ENCODE assay signal across 9 mouse cellular contexts in the genomic region with DNA sequence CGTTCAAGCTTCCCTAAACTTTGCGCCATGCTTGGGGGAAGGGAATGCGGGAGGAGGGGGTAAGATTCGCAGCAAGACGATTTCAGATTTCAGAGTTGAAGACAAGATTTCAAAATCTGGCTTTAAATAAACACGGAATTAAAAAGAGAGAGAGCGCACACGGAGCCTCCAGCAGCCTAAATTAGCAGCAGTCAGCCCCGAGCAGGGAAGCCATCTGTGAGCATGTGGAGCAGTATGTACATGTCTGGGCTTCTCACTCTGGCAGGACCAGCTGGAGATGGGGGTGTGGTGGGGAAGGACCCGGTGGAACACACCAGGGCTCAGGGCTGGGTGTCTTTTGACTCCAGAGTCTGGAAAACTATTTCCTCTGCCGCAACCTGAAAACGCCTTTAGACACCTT. TPM values are rescaled to one million over a fixed set of nuclear protein-coding genes. Genes with fewer than 3 reads are reported as not detected.
A peak's percentile ranks its signal among the peaks of the same experiment; 100 is the strongest.
DNase-seq lines count a peak whose midpoint lies in the region; ATAC-seq lines count a peak whose summit lies in the region.
"Had no signal": no experiment of that assay in that cellular context is flagged by ENCODE, and none has a peak within 500 bp of the region (broad histone marks: within the 10 kb centered on the region; RNA-seq: fewer than 3 reads in every experiment).

No protein-coding gene starts in this region.

- no peak overlapping the region for H3K4me2 ChIP-seq in forebrain, embryonic 11.5 days (ENCODE audit: low read depth, low read length, severe bottlenecking)
- no peak overlapping the region for H3K4me2 ChIP-seq in midbrain, embryonic 15.5 days
- H3K4me2 ChIP-seq in stomach, embryonic 15.5 days, result peak overlapping the region; percentile 26
- H3K4me2 ChIP-seq: neural tube, embryonic 15.5 days had no signal

- peaks cover 41% of the 10 kb centered on the region for H3K27me3 ChIP-seq in forebrain, embryonic 10.5 days (ENCODE audit: poor library complexity, severe bottlenecking)
- peaks cover 5% of the 10 kb centered on the region; the same call in 1 of the 2 replicates for H3K27me3 ChIP-seq in forebrain, embryonic 11.5 days (ENCODE audit: control insufficient read depth, insufficient read depth, low read length)
- H3K27me3 ChIP-seq in midbrain, embryonic 10.5 days (ENCODE audit: low read depth, poor library complexity, severe bottlenecking), result peaks cover 60% of the 10 kb centered on the region
- peaks cover 13% of the 10 kb centered on the region for H3K27me3 ChIP-seq in midbrain, embryonic 15.5 days (replicated peaks)
- H3K27me3 ChIP-seq in stomach, embryonic 15.5 days (replicated peaks), result no peaks in the 10 kb centered on the region
- H3K27me3 ChIP-seq: neural tube, embryonic 15.5 days had no signal

- H3K27ac ChIP-seq in forebrain, embryonic 10.5 days, result 0 out of 2 replicates have a peak overlapping the region, but pooled peaks have one; percentile 44
- H3K27ac ChIP-seq in forebrain, embryonic 11.5 days (ENCODE audit: low read depth, low read length), result no peak overlapping the region
- peak overlapping the region; percentile 7; the same call in 1 of the 2 replicates for H3K27ac ChIP-seq in midbrain, embryonic 10.5 days (replicated peaks)
- no peak overlapping the region for H3K27ac ChIP-seq in midbrain, embryonic 15.5 days
- H3K27ac ChIP-seq in stomach, embryonic 15.5 days, result peak overlapping the region; percentile 74
- H3K27ac ChIP-seq: neural tube, embryonic 15.5 days had no signal

- no peak overlapping the region for H3K4me3 ChIP-seq in forebrain, embryonic 10.5 days
- no peak overlapping the region for H3K4me3 ChIP-seq in forebrain, embryonic 11.5 days (ENCODE audit: low read depth, low read length)
- no peak overlapping the region for H3K4me3 ChIP-seq in midbrain, embryonic 10.5 days
- H3K4me3 ChIP-seq in midbrain, embryonic 15.5 days, result no peak overlapping the region
- H3K4me3 ChIP-seq in stomach, embryonic 15.5 days (replicated peaks), result no peak overlapping the region
- H3K4me3 ChIP-seq: neural tube, embryonic 15.5 days had no signal

- no peaks in the 10 kb centered on the region for H3K36me3 ChIP-seq in forebrain, embryonic 10.5 days (replicated peaks)
- no peaks in the 10 kb centered on the region; the same call in 1 of the 2 replicates for H3K36me3 ChIP-seq in forebrain, embryonic 11.5 days (ENCODE audit: control insufficient read depth, insufficient read depth, low read length)
- H3K36me3 ChIP-seq in midbrain, embryonic 10.5 days, result no peaks in the 10 kb centered on the region
- no peaks in the 10 kb centered on the region for H3K36me3 ChIP-seq in midbrain, embryonic 15.5 days (replicated peaks)
- H3K36me3 ChIP-seq in stomach, embryonic 15.5 days, result no peaks in the 10 kb centered on the region
- H3K36me3 ChIP-seq: neural tube, embryonic 15.5 days had no signal

- H3K9me3 ChIP-seq in forebrain, embryonic 10.5 days, result no peaks in the 10 kb centered on the region
- no peaks in the 10 kb centered on the region for H3K9me3 ChIP-seq in forebrain, embryonic 11.5 days (ENCODE audit: control insufficient read depth, low read length)
- no peaks in the 10 kb centered on the region for H3K9me3 ChIP-seq in midbrain, embryonic 10.5 days (replicated peaks)
- no peaks in the 10 kb centered on the region for H3K9me3 ChIP-seq in midbrain, embryonic 15.5 days
- no peaks in the 10 kb centered on the region for H3K9me3 ChIP-seq in stomach, embryonic 15.5 days
- H3K9me3 ChIP-seq: neural tube, embryonic 15.5 days had no signal

- H3K9ac ChIP-seq in forebrain, embryonic 11.5 days (ENCODE audit: low read length), result no peak overlapping the region
- no peak overlapping the region for H3K9ac ChIP-seq in midbrain, embryonic 15.5 days
- no peak overlapping the region for H3K9ac ChIP-seq in stomach, embryonic 15.5 days
- H3K9ac ChIP-seq: neural tube, embryonic 15.5 days had no signal

- no peak for ATAC-seq in forebrain, embryonic 11.5 days (replicated peaks; ENCODE audit: low FRiP score)
- no peak for ATAC-seq in midbrain, embryonic 15.5 days (replicated peaks)
- ATAC-seq in stomach, embryonic 15.5 days (ENCODE audit: insufficient read depth, low FRiP score, low read depth), result no peak

- peaks cover 77% of the 10 kb centered on the region for H3K4me1 ChIP-seq in forebrain, embryonic 10.5 days
- peaks cover 8% of the 10 kb centered on the region; the same call in 1 of the 2 replicates for H3K4me1 ChIP-seq in forebrain, embryonic 11.5 days (replicated peaks; ENCODE audit: control insufficient read depth, insufficient read depth, low read length)
- peaks cover 74% of the 10 kb centered on the region for H3K4me1 ChIP-seq in midbrain, embryonic 10.5 days
- H3K4me1 ChIP-seq in midbrain, embryonic 15.5 days, result peaks cover 20% of the 10 kb centered on the region
- H3K4me1 ChIP-seq in stomach, embryonic 15.5 days, result peaks cover 59% of the 10 kb centered on the region

- 71% methylated on average over 12 of the region's 12 CpGs for WGBS in forebrain, embryonic 10.5 days
- 68% methylated on average over 12 of the region's 12 CpGs for WGBS in forebrain, embryonic 11.5 days
- 64% methylated on average over 12 of the region's 12 CpGs for WGBS in midbrain, embryonic 10.5 days
- WGBS in midbrain, embryonic 15.5 days, result 70% methylated on average over 12 of the region's 12 CpGs
- 30% methylated on average over 12 of the region's 12 CpGs for WGBS in stomach, embryonic 15.5 days

- no peak for DNase-seq in forebrain, embryonic 10.5 days (ENCODE audit: extremely low spot score, low spot score)
- DNase-seq in forebrain, embryonic 11.5 days (ENCODE audit: low spot score), result no peak
- no peak for DNase-seq in midbrain, embryonic 10.5 days (ENCODE audit: low spot score)
- peak; percentile 79 to 81 for DNase-seq in layer of hippocampus, postnatal 36 days
- DNase-seq in cerebellum, adult 9-11 months, result no peak
- DNase-seq in adrenal gland, postnatal 36 days, result no peak

RNA-seq across cellular contexts. Expression of gene Baiap2, which starts 5.3 kb away (rescaled TPM):
- 9.6 and 11.1 TPM in 2 replicates for polyA plus RNA-seq in forebrain, embryonic 10.5 days (2016; fragmentation: Nextera tagmentation; extraction: Ambion mirVana)
- polyA plus RNA-seq in forebrain, embryonic 11.5 days (2014; fragmentation: Nextera tagmentation; extraction: Ambion mirVana), result 10.4 and 12.1 TPM in 2 replicates
- 9.4 and 11.3 TPM in 2 replicates for polyA plus RNA-seq in midbrain, embryonic 10.5 days (2016; fragmentation: Nextera tagmentation; extraction: Ambion mirVana)
- polyA plus RNA-seq in midbrain, embryonic 15.5 days (2015; fragmentation: Nextera tagmentation; extraction: Ambion mirVana), result 15.5 and 16.3 TPM in 2 replicates
- 100 to 1,000 TPM; 246 to 257 TPM for total RNA-seq in layer of hippocampus, postnatal 36 days (2021)
- 24.8 and 30.9 TPM in 2 replicates for polyA plus RNA-seq in stomach, embryonic 15.5 days (2015; fragmentation: Nextera tagmentation; extraction: Ambion mirVana)
- total RNA-seq in adrenal gland, postnatal 36 days (2021), result 10 to 100 TPM; 11.3 to 24.0 TPM

RNA-seq across cellular contexts. Expression of gene Chmp6, which starts 24.0 kb away (rescaled TPM):
- polyA plus RNA-seq in forebrain, embryonic 10.5 days (2016; fragmentation: Nextera tagmentation; extraction: Ambion mirVana), result 114 and 124 TPM in 2 replicates
- 104 and 107 TPM in 2 replicates for polyA plus RNA-seq in forebrain, embryonic 11.5 days (2014; fragmentation: Nextera tagmentation; extraction: Ambion mirVana)
- polyA plus RNA-seq in midbrain, embryonic 10.5 days (2016; fragmentation: Nextera tagmentation; extraction: Ambion mirVana), result 116 and 118 TPM in 2 replicates
- 113 and 116 TPM in 2 replicates for polyA plus RNA-seq in midbrain, embryonic 15.5 days (2015; fragmentation: Nextera tagmentation; extraction: Ambion mirVana)
- 10 to 100 TPM; 33.3 to 38.4 TPM for total RNA-seq in layer of hippocampus, postnatal 36 days (2021)
- 79.4 and 86.0 TPM in 2 replicates for polyA plus RNA-seq in stomach, embryonic 15.5 days (2015; fragmentation: Nextera tagmentation; extraction: Ambion mirVana)
- 10 to 100 TPM; 31.9 to 37.6 TPM for total RNA-seq in adrenal gland, postnatal 36 days (2021)

Comparison
In these comparisons a context has a peak if more than half of its experiments do, and no peak if none do; other contexts are left out.
1. H3K27ac ChIP-seq: peak in forebrain, embryonic 10.5 days (single experiment), midbrain, embryonic 10.5 days (single experiment) and stomach, embryonic 15.5 days (single experiment); none in forebrain, embryonic 11.5 days (single experiment) and midbrain, embryonic 15.5 days (single experiment).
2. DNase-seq: peak in layer of hippocampus, postnatal 36 days (2 of 2); none in forebrain, embryonic 10.5 days (single experiment), forebrain, embryonic 11.5 days (single experiment), midbrain, embryonic 10.5 days (single experiment), cerebellum, adult 9-11 months (single experiment) and adrenal gland, postnatal 36 days (0 of 2).